Mouse (Mus musculus) neural tube, embryonic 15.5 days (tissue): ENCODE measurements at regions not wholly inside any gene's neighbourhood (a gene's known extent, or its start where the extent isn't known, plus 50 kb on each side); places are given as distances from the start of the nearest gene placed in this dataset.

Experiments
- ATAC-seq: fragments of 200-750 bp; cut with Nextera tagmentation; 2 replicates; pipeline ENCODE4 v1.8.0; 2017; ENCODE audit warnings: mild to moderate bottlenecking, moderate TSS enrichment, moderate library complexity; ENCODE audit not compliant: low FRiP score
- H3K27ac ChIP-seq: fragments of 300-500 bp; sonication (generic); replicated peaks from 2 replicates; pipeline ENCODE4 v1.5.1; 2015; ENCODE audit warnings: mild to moderate bottlenecking, inconsistent platforms
- H3K27me3 ChIP-seq: fragments of 300-500 bp; sonication (generic); replicated peaks from 2 replicates; pipeline ENCODE4 v1.6.1; 2015; ENCODE audit warnings: inconsistent platforms
- H3K36me3 ChIP-seq: fragments of 300-500 bp; sonication (generic); 2 replicates; pipeline ENCODE4 v1.6.1; 2015; ENCODE audit warnings: inconsistent platforms
- H3K4me1 ChIP-seq: fragments of 300-500 bp; sonication (generic); 2 replicates; pipeline ENCODE4 v1.6.1; 2015; ENCODE audit warnings: inconsistent platforms
- H3K4me2 ChIP-seq: fragments of 300-500 bp; sonication (generic); 2 replicates; pipeline ENCODE4 v1.6.1; 2015; ENCODE audit warnings: inconsistent platforms, mild to moderate bottlenecking, moderate library complexity
- H3K4me3 ChIP-seq: fragments of 300-500 bp; sonication (generic); replicated peaks from 2 replicates; pipeline ENCODE4 v1.5.1; 2015; ENCODE audit warnings: mild to moderate bottlenecking, inconsistent platforms
- H3K9ac ChIP-seq: fragments of 300-500 bp; sonication (generic); replicated peaks from 2 replicates; pipeline ENCODE4 v1.6.1; 2015; ENCODE audit warnings: mild to moderate bottlenecking, inconsistent platforms
- H3K9me3 ChIP-seq: fragments of 300-500 bp; sonication (generic); replicated peaks from 2 replicates; pipeline ENCODE4 v1.6.1; 2016; ENCODE audit warnings: inconsistent platforms
- WGBS: fragments of 180-500 bp; shearing (Covaris S2); methylation state at CpG from one replicate; pipeline ENCODE4 v1.1.7; 2015; ENCODE audit warnings: mixed read lengths; 5-methylcytosine and 5-hydroxymethylcytosine counted together

- no peaks in the 10 kb centered on the region for H3K27me3 ChIP-seq
- H3K36me3 ChIP-seq = no peaks in the 10 kb centered on the region
- H3K4me2 ChIP-seq = no peak overlapping the region
- no peak for ATAC-seq
- no peaks in the 10 kb centered on the region for H3K9me3 ChIP-seq
- no peaks in the 10 kb centered on the region for H3K4me1 ChIP-seq
- H3K4me3 ChIP-seq = no peak overlapping the region
- WGBS = 91% methylated on average over 19 of the region's 19 CpGs
- no peak overlapping the region for H3K9ac ChIP-seq
- H3K27ac ChIP-seq = no peak overlapping the region
Observed at GRCm38 (mm10) chr1:92707917-92708897, 59.6 kb upstream of the Otos start.

- Histone ChIP-seq H3K9me3 (no peaks in the 10 kb centered on the region), H3K9ac (no peak overlapping the region), H3K4me3 (no peak overlapping the region), H3K4me2 (no peak overlapping the region), H3K27ac (no peak overlapping the region), H3K36me3 (no peaks in the 10 kb centered on the region), H3K4me1 (no peaks in the 10 kb centered on the region), H3K27me3 (no peaks in the 10 kb centered on the region)
- no peak for ATAC-seq
- WGBS = 68% methylated on average over 2 of the region's 2 CpGs
Observed at GRCm38 (mm10) chr1:92707441-92707840, 58.8 kb upstream of the Otos start.

DNA sequence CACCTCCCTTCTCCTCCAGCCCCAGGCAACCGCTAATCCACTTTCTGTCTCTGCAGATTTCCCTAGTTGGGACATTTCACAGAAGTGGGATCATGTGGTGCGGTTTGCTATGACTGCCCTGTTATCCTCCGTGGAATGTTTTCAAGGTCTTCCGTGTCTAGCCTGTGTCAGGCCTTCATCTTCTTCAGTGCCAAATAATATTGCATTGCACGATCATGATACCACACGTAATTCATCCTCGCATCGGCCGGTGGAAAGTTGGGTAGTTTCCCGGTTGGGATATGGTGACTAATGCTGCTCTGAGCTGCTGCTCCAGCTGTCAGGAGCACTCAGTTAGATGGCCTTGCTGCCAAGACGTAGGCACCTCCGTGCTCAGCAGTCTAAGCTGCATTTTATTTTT, 55.3 kb upstream of the Otos start:
- 88% methylated on average over 12 of the region's 12 CpGs for WGBS
- no peak overlapping the region for H3K9ac ChIP-seq
- H3K36me3 ChIP-seq = no peaks in the 10 kb centered on the region
- H3K4me3 ChIP-seq = no peak overlapping the region
- no peaks in the 10 kb centered on the region for H3K9me3 ChIP-seq
- peaks cover 5% of the 10 kb centered on the region for H3K4me1 ChIP-seq
- H3K4me2 ChIP-seq = no peak overlapping the region
- no peak for ATAC-seq
- H3K27me3 ChIP-seq = no peaks in the 10 kb centered on the region
- no peak overlapping the region for H3K27ac ChIP-seq

- Histone ChIP-seq H3K4me1 (peaks cover 6% of the 10 kb centered on the region), H3K36me3 (no peaks in the 10 kb centered on the region), H3K9me3 (no peaks in the 10 kb centered on the region), H3K4me3 (no peak overlapping the region), H3K27me3 (no peaks in the 10 kb centered on the region), H3K4me2 (no peak overlapping the region), H3K27ac (no peak overlapping the region), H3K9ac (no peak overlapping the region)
- 78% methylated on average over 3 of the region's 3 CpGs for WGBS
- ATAC-seq = no peak
Observed at GRCm38 (mm10) chr1:92703270-92703669, 54.6 kb upstream of the Otos start.

GRCm38 (mm10) chr1:92700107-92700506, 51.5 kb upstream of the Otos start:
- no peak overlapping the region for H3K27ac ChIP-seq
- ATAC-seq = no peak
- no peaks in the 10 kb centered on the region for H3K27me3 ChIP-seq
- H3K4me2 ChIP-seq = no peak overlapping the region
- H3K36me3 ChIP-seq = no peaks in the 10 kb centered on the region
- no peak overlapping the region for H3K9ac ChIP-seq
- peaks cover 6% of the 10 kb centered on the region for H3K4me1 ChIP-seq
- H3K9me3 ChIP-seq = no peaks in the 10 kb centered on the region
- 97% methylated on average over 2 of the region's 2 CpGs for WGBS
- no peak overlapping the region for H3K4me3 ChIP-seq

DNA sequence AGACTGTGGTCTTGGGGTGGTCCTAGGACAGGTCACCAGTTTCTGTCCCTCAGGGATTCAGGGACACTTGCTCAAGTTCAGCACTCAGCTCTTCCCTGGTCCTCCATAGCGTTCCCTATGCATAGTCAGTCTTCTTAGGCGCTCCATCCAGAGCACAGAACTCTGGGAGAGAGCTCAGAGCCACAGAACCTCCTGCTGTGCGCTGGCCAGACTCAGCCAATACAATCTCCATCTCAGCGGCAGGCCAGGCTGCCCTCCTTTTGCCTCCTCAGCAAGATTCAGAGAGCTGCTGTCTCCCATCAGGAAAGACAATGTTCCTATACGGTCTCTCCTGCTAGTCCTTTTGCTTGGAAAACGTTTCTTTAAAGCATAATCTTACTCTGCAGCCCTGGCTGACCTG, 51.1 kb upstream of the Otos start:
- Histone ChIP-seq H3K9ac (no peak overlapping the region), H3K4me1 (peaks cover 6% of the 10 kb centered on the region), H3K27ac (no peak overlapping the region), H3K9me3 (no peaks in the 10 kb centered on the region), H3K36me3 (no peaks in the 10 kb centered on the region), H3K4me3 (no peak overlapping the region), H3K4me2 (no peak overlapping the region), H3K27me3 (no peaks in the 10 kb centered on the region)
- WGBS = 10% methylated on average over 6 of the region's 6 CpGs
- no peak for ATAC-seq

- no peak overlapping the region for H3K4me3 ChIP-seq
- no peaks in the 10 kb centered on the region for H3K27me3 ChIP-seq
- H3K27ac ChIP-seq = no peak overlapping the region
- no peaks in the 10 kb centered on the region for H3K36me3 ChIP-seq
- H3K4me1 ChIP-seq = peaks cover 6% of the 10 kb centered on the region
- H3K9ac ChIP-seq = no peak overlapping the region
- ATAC-seq = peak; percentile 62; the same call in 1 of the 2 replicates
- WGBS = 5% methylated on average over 9 of the region's 9 CpGs
- no peak overlapping the region for H3K4me2 ChIP-seq
- H3K9me3 ChIP-seq = no peaks in the 10 kb centered on the region
Observed at GRCm38 (mm10) chr1:92699048-92699447, 50.4 kb upstream of the Otos start.

DNA sequence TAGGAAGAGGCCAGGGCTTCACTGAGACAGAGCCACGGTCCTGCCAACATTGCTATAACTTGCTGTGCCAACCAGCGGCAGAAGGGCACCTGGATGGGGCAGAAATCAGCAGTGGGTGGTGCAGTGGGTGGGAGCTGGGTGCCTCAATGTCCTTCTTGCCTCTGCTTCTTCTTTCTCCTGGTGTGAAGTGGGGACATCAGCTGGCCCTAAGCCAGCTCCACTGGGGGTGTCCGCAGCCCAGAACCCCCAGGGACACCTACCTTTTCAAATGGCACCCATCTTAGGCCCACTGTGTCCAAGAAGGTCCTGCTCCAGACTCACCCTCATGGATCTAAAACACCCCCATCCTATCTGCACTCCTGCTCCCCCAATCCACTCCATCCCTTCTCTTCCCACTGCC, 49.9 kb upstream of the Otos start:
- 90% methylated on average over 3 of the region's 3 CpGs for WGBS
- ATAC-seq = no peak
- Histone ChIP-seq H3K36me3 (no peaks in the 10 kb centered on the region), H3K4me3 (no peak overlapping the region), H3K9ac (no peak overlapping the region), H3K9me3 (no peaks in the 10 kb centered on the region), H3K27me3 (no peaks in the 10 kb centered on the region), H3K27ac (no peak overlapping the region), H3K4me1 (peaks cover 6% of the 10 kb centered on the region), H3K4me2 (no peak overlapping the region)
